Mouse (Mus musculus): ENCODE measurements at regions not wholly inside any gene's neighbourhood (a gene's known extent, or its start where the extent isn't known, plus 50 kb on each side); places are given as distances from the start of the nearest gene placed in this dataset.

DNA sequence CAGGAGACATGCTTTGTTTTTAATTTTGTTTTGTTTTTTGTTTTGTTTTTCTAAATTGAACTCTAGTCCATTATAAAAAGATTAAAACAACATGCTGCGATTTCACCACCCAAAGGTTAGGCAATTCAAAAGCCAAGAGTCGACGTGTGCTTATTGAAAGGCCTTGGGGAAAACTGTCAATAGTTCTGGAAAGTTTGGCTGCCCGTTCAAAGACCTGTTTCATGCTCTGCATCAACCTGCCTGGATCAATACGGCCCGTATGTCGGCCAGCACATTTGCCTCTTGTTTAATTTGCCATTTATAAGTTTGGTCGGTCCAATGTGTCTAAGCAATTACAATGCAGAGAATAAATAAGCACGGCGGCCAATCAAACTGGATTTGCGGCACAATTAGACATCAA is 234.3 kb upstream of the Cxcr4 start:
- no peak for DNase-seq (ENCODE audit: low spot score in 2 of 2)

DNA sequence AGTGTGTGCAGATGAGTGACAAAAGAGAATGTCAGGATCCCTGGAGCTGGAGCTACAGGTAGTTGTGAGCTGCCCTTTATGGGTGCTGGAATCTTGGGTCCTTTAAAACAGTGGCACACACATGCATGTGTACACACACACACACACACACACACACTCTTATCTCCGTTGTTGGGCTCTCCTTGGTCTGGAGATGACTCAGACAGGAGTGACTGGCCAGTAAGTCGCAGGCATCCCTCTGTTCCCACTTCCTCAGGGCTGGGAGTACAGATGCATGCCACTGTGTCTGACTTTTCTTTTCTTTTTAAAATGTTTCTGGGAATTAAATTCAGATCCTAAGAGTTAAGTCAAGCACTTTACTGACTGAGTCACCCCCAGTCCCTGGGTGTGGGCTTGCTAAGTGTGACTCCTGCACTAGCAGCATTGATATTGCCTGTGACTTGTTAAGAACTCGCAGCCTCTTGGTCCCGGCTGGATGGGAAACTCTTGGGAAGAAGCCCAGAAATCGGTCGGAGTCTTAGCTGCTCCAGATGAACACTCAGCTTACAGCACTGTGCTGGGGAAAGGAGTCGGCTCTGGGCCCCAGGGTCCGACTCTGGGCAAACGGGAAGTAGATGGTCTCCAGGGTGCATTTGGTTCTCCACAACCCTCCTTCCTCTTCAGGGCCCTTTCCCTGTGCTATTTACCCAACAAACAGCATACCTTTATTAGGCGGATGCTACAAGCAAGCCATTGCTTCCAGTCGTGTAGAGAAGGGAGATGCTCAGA is 233.0 kb upstream of the Cxcr4 start:
- no peak for DNase-seq (ENCODE audit: low spot score in 2 of 2)

DNA sequence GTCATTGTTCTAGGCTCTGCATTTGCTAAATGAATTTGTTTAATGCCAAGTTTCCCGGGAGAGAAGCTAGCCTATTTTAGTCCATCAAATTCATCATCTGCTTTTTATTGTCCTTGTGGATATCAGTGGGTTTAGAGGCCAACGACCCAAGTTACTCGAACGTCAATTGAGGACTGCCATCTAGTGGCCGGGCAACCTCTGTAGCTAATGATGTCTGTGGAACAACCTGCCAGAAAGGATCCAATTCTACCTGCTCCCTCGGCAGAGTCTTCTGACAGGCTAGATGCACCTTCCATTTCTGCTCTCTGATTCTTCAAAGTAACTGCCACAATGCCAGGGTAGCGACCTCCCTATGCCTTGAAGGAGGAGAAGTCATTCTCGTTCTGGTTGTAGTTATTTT is 232.1 kb upstream of the Cxcr4 start:
- peak; percentile 33 to 62 for DNase-seq (ENCODE audit: low spot score in 2 of 2)

DNA sequence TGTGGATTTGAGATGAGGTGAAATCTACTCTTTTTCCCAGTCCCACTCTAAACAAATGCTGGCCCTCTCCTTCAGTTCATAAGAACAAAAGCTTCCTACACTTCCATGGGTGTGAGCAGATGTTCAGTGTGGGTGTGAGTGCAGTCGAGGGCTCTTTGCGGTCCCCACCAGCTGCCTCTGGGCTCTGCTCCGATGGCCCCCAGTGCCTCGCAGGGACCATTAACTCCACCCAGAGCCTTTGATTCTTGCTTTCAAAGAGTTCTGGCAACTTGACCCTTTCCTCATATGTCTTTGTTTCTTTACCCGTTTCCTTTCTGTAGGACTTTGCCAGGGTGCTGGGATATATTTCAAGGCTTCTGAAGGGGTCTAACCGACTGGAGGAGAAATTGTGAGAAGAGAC is 229.9 kb upstream of the Cxcr4 start:
- no peak for DNase-seq (ENCODE audit: low spot score in 2 of 2)

DNA sequence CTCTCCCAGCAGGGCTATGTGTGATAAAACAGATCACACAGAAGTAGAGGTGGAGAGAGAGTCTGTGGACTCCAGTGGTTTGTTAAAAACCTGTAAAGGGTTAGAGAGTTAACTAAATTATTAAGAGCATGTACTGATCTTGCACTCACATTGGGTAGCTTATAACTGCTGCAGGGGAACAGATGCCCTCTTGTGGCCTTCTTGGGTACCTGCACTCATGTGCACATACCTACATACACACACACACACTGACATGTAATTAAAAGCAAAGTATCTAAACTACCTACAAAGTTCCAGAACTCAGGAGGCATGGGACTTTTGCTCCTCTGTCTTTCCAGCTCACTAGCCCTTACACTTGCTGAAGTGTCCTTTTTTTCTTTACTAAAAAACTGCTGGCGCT is 228.4 kb upstream of the Cxcr4 start:
- DNase-seq (ENCODE audit: low spot score in 2 of 2), result no peak

DNA sequence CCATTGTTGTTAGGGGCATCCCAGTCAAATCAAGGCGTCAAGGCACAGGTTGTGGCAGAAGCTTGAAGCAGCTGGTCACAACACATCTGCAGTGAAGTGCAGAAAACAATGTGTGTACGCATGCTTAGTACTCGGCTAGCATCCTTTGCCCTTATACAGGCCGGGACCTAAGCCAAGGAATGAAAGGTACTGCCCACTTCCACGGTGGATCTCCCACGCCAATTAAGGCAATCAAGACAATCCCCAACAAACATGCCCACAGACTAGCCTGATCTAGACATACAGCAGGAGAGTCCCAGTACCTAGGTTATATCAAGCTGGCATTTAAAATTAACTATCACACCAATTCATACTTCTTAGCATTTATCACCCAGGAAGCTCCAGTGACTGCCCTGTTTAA is 227.5 kb upstream of the Cxcr4 start:
- no peak for DNase-seq (ENCODE audit: low spot score in 2 of 2)

DNA sequence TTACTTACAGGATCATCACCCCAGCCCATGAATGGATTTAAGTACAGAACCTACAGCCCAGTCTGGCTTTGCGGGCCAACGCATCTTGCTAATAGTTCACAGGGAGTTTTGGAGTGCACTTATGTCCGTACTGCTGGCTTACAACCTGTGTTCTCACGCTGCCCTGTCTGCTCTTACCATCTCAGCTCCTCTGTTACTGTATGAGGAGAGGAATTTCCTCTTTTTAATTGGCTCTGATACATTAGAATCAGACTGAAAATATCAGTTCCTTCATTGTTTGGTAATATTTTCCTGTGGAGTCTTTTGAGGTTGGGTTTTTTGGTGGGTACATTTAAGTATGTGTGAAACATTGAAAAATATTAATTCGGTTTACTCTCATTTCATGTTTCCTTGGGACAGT is 221.3 kb upstream of the Cxcr4 start:
- no peak for DNase-seq (ENCODE audit: low spot score in 2 of 2)

DNA sequence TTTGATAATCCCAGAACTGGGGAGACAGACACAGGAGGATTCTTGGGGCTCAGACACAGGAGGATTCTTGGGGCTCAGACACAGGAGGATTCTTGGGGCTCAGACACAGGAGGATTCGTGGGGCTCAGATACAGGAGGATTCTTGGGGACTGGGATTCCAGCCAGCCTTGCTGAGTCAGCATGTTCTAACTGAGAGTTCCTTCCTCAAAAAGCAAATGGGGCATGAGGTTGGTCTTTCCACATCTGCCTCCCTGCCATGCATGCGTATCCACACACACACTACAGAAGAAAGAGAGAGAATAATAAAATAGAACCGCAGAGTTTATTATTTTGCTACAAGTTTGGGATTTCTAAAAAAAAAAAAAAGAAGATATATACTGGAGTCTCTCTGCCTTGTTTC is 218.8 kb upstream of the Cxcr4 start:
- no peak for DNase-seq (ENCODE audit: low spot score in 2 of 2)

DNA sequence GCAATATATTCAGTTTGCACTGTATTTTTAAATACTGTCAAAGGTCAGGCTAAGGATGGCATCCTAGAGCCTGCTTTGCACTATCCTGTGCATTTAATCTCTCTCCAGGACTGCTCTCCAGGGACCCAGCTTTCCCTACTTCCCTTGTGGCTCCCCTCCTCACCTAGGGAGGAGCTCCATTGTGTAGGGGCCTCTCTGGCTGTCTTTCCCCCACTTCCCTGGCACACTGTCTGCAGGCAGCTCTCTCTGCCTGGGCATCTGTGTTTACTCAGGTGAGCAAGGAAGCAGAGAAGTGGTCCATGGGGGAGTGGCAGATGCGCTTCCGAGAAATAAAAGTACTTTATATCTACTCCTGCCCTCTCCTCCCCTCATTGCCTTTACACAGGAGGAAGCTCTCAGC is 218.0 kb upstream of the Cxcr4 start:
- DNase-seq (ENCODE audit: low spot score in 2 of 2), result no peak

DNA sequence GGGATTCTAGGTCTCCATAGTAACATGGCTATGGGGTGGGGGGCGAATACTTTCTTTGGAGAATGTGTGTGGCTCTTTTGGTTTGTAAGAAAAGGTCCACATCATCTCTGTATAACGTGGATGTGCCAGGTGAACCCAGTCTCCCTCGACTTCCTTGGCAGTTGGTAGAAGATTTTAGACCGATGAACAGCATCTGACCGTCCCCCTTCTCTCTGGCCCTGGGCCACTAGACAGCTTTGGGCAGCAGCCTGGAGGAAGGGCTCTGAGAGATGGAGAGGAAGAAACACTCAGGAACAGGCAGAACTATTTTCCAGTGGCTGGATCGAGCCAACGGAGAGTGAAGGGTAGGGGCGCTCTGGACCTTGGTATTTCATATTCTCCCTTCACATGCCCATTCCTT is 217.5 kb upstream of the Cxcr4 start:
- no peak for DNase-seq (ENCODE audit: low spot score in 2 of 2)

DNA sequence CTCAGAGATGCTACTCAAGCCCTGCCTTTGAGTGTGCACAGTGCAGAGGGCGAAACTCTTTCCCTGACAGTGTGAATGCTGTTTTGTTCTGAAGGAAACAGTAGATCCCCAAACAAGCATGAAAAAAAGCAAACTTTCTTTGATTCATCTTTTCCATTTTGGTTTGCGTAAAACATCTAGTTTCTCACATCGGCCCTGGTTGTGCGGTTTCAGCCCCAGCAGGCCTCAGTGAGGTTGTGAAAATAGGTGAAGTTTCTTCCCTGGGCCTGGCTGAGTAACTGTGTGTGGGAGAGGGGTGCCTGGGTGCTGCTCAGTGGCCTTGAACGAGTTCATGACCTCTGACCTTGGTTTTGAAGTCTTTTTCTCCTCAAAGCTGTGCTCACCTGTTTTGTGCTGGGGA is 216.5 kb upstream of the Cxcr4 start:
- DNase-seq (ENCODE audit: low spot score in 2 of 2), result no peak

DNA sequence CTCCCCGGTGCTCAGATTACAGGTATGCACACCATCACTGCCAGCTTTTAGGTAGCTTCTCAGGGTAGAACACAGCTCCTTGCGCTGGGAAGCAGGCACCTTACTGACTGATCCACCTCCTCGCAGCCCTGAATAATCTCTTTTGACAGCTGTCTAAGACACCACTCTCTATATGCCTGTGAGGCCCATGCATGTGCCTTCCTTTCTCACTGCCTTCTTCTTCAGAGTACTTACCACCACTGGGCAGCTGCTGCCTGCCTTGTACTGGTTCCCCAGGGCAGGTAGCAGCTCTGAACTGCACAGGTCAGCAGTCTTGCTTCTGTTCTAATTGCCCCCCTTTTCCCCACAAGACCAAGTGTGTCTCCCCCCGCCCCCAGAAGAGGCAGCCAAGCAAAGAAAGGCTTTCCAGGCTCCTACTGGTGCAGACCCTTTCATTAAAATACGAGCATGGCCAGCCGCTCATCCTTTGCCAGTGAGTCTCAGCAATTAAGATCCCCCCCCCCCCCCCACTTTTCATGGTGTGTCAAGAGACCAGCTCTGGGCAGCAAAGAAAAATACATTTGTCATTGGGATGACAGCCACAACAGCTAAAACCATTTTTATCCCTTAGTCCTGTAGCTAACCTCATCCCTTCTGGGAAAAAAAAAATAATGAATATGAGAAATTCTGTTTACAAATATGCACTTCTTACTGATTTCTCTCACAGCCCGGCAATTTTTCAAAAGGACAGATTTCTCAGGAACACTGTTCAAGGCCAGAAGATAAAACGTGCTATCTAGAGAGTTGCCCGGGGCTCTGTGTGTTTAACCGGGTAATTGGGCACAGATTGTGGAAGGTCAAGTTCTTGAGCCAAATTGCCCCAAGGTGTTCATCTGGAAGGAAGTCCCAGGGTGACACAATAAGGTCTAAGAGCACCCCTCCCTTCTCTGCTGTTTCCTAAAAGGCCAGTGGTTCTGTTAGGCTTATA is 213.9 kb upstream of the Cxcr4 start:
- DNase-seq (ENCODE audit: low spot score in 2 of 2), result no peak

DNA sequence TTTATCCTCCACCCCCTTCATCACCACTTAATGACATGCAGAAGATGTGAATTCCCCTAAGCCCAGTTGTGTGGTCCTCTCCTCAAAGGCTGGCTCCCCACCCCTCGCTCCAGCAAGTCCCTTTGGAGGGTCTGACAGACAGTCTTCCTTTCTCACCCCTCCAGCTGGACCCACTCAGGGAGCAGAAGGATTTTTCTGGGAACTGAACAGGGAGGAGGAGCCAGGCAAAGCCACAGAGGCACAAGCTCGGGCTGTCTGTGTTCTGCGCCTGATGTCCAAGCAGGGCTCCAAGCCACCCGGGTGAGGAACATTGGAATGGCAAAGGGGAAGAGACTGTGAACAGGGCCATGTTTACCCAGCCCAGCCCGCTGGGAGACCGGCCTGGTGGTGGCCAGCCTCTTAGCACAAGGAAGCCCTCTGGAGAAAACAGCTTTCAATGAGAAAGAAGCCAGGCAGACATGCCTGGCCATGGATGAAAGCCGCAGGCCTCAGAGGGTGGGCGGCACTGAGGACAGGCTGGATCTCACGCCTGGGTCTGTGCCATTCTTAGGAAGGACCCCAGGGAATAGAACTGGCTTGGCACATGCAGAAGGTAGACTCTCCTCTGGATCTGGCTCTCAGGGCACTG is 211.5 kb upstream of the Cxcr4 start:
- DNase-seq (ENCODE audit: low spot score in 2 of 2), result peak; percentile 7 to 8

DNA sequence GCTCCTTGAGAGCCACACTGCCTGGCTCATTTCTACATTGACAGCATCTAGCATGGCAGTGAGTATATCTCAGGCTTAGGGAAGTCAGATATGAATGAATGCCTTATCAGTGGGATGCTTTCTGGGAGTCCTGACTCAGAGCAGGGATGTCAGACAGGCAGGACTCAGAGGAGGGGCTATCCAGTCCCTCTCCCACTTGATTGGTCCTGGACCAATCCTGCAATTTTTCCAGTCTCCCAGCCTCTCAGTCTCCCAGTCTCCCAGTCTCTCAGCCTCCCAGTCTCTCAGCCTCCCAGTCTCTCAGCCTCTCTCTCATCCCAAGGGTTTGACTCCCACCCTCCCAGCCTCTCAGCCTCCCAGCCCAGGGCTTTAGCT is 211.0 kb upstream of the Cxcr4 start:
- DNase-seq (ENCODE audit: low spot score in 2 of 2), result no peak

DNA sequence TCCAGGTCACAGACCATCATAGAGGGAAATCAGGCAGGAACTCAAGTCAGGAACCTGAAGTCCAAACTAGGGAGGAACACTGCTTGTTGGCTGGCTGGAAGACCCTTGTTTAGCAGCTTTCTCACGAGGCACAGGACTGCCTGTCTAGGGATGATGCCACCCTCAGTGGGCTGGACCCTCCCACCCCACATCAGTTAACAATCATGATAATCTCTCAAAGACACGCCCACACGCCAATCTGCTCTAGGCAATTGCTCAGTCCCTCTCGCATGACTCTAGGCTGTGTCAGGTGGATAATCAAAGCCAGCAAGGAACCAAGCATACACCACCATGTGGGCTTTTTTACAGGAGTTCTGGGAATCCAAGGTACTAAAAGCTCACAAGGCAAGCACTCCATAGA is 206.6 kb upstream of the Cxcr4 start:
- DNase-seq (ENCODE audit: low spot score in 2 of 2), result no peak

DNA sequence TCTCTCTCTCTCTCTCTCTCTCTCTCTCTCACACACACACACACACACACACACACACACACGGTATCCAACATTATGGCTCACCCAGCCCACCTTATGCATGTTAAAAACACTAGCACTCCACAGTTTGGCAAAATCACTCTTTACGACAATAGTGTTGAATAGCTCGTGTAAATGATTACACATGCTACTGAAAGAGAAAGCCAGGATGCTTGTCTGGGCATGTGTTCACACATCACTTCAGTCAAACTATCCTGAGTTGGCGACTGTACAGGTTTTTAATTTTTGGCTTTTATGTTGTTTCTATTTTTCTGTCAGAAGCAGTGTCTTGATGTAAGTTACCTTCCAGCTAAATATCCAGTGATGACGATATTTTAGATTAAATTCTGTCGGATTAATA is 203.6 kb upstream of the Cxcr4 start:
- DNase-seq (ENCODE audit: low spot score in 2 of 2), result no peak

DNA sequence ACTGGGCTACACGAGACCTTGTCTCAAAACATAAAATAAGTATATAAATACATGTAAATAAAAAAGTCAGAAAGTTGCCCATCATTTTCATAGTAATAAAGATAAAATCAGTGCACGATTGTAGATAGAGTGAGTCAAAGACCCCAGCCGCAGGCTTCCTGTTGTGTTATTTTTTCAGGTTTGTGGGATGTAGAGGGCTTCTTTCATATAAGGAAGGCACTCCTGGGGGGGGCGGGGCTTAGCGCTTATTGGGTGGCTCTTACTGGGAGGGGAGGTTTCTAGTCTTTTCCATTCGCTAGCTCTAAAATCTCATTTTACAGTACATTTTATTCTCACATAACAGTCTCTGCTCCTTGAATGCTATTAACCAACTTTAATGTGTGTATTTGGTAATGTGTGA is 198.8 kb upstream of the Cxcr4 start:
- no peak for DNase-seq (ENCODE audit: low spot score in 2 of 2)

DNA sequence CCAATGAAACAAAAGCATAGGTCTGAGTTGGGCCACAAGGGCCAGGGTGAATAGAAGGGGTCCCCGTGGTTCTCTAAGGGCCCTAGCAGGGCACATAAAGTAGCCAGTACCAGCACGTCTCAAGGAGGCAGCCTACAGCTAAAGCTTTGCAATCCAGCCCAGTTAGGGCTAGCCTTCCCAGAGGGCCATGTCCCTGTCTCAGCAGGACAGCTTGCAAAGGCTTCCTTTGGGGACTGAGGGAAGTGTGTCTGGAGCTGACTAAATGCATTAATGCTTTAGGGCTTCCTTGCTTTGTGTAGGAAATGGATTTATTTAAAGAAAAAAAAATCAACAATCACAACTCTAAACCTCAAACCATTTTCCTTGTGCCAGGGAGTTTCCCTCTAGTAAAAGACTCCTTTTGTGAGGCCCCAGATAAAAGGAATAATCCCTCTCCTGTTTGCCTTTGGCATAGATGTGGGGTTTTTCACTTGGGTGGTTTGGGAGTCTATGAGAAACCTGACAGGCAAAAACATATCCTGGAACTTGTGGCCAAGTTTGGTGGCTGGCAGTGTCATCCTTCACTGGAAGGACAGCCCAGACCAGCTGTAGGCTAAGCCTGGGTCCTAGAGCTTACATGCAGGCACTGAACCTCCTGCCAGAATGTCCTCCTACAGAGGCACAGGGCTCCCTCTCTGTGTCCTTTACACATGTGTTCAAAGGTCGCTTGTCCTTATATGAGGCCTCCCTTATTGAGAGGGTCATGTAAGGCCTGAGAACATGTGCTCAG is 197.7 kb upstream of the Cxcr4 start:
- DNase-seq (ENCODE audit: low spot score in 2 of 2), result no peak

DNA sequence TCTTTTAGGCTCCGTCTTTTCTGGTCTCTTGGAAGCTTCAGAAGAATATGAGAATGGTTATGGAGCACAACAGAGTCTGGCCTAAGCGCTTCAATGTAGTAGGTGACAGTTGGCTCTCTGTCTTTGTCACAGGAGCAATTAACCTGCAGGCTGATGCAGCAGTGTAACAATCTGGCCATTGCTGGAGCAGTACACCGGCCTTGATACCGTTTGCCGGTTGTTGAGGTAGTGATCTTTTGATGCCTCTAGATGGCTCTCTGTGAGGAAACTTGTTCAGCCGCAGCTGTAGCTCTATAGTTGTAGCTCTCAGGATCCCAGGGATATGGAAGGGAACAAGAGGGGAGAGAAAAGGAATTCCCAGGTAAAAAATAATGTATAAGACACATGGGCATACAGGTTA is 196.1 kb upstream of the Cxcr4 start:
- no peak for DNase-seq (ENCODE audit: low spot score in 2 of 2)

DNA sequence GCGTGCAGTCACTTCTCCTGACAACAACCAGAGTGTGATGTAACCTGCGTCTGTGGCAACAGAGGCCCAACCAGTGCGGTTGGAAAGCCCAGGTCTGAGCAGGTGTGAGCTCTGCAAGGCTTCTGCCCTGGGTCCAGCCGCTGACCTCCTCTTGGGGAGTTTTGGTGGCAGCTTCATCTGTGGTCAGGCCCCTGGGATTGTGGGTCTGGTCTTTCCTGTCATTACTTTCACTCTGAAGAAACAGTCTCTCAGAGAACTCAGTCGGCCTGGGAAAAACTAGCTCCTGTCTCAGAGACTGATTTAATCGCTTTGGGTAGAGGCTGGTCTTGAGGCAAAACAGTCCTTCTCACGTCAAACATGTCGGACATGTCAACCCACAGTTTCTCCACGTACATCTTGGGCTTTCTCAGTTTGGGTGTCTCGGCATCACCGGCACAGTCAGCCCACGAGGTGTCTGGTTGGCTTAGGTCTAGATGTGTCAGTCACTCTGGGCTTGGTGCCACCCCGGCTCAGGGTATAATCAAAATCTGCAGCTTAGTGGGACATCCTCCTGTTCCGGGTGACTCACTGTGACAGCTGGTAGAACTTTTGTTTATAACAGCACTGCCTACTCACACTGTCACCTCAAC is 195.0 kb upstream of the Cxcr4 start:
- no peak for DNase-seq (ENCODE audit: low spot score in 2 of 2)

DNA sequence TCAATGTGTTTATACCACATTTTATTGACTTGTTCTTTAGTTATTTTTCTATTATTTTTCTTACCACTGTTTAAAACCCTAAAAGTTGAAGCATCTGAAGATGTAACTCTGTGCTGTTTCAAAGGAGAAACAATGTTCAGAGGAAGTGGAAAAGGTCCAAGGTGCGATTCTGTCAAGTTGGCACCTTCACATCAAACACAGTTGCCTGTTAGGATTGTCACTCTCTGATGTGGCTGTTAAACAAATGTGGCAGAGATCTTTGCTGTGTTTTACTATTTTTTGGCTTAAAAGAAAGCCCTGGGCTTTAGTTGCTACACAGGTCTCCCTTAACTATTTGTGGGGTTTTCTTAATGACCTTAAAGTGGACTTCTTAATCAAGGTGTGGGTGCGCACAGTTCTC is 190.2 kb upstream of the Cxcr4 start:
- DNase-seq (ENCODE audit: low spot score in 2 of 2), result no peak

DNA sequence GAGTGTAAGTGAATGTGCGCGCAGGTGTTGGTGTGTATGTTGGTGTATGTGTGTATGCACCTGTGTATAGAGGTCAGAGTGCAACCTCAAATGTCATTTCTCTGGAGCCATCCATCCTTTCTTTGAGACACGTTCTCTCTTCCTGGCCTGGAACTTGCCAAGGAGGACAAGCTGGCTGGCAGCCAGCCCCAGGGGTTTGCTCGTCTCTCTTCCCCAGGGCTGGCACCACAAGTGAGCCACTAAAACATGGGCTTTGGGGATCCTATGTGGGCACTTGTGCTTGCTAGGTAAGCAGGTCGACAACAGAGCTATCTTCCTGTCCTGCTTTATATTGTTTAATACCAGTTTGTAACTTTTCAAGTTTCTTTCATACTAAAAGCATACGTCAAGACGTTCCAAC is 189.8 kb upstream of the Cxcr4 start:
- no peak for DNase-seq (ENCODE audit: low spot score in 2 of 2)

Measured in heart, adult 9 months (tissue).